Mouse (Mus musculus) small intestine, adult 2 months (tissue): ENCODE measurements around the gene 4933402D24Rik. TPM values are rescaled to one million over a fixed set of nuclear protein-coding genes. Genes with fewer than 3 reads are reported as not detected.

Experiments used
- H3K27ac ChIP-seq: fragments of 200-500 bp; 2 replicates; pipeline ENCODE4 v1.5.1; 2012; ENCODE audit warnings: low read depth, low read length, control low read depth, inconsistent platforms; ENCODE audit not compliant: insufficient read depth
- H3K27me3 ChIP-seq: fragments of 200-500 bp; 2 replicates; pipeline ENCODE4 v1.6.1; 2012; ENCODE audit warnings: mild to moderate bottlenecking, moderate library complexity, low read length, inconsistent platforms; ENCODE audit not compliant: control insufficient read depth, insufficient read depth
- H3K36me3 ChIP-seq: fragments of 200-500 bp; 2 replicates; pipeline ENCODE4 v1.6.1; 2012; ENCODE audit warnings: mild to moderate bottlenecking, low read length, control low read depth, inconsistent platforms; ENCODE audit not compliant: control insufficient read depth, insufficient read depth
- H3K4me1 ChIP-seq: fragments of 200-500 bp; 2 replicates; pipeline ENCODE4 v1.6.1; 2012; ENCODE audit warnings: low read length, inconsistent platforms, mixed read lengths; ENCODE audit not compliant: control insufficient read depth, insufficient read depth, insufficient read length
- H3K4me3 ChIP-seq: fragments of 200-500 bp; 2 replicates; pipeline ENCODE4 v1.5.1; 2012; ENCODE audit warnings: low read depth, mild to moderate bottlenecking, control low read depth, inconsistent platforms, low read length, moderate library complexity
- CTCF ChIP-seq: fragments of 200-500 bp; IDR thresholded peaks from 2 replicates; pipeline ENCODE4 v1.5.1; 2012; ENCODE audit warnings: low read depth, mild to moderate bottlenecking, control low read depth, inconsistent platforms, low read length, moderate library complexity, mixed read lengths; ENCODE audit not compliant: insufficient replicate concordance, insufficient read length; ENCODE audit errors: extremely low read depth
- POLR2A ChIP-seq: fragments of 200-500 bp; IDR thresholded peaks from 2 replicates; pipeline ENCODE4 v1.6.1; 2012; ENCODE audit warnings: low read depth, mild to moderate bottlenecking, control low read depth, inconsistent platforms, low read length, moderate library complexity
- WGBS: fragments of 180-500 bp; shearing (Covaris S2); methylation state at CpG from one replicate; pipeline ENCODE4 v1.1.7; 2018; 5-methylcytosine and 5-hydroxymethylcytosine counted together
- polyA plus RNA-seq: library from polyadenylated mRNA; depleted of rRNA; stranded (reverse); fragments of >200 nt; gene quantifications from 2 replicates; pipeline ENCODE4 v1.2.3, GENCODE M21; 2012

4933402D24Rik gene
- polyA plus RNA-seq, 1 experiment = not detected

DNA sequence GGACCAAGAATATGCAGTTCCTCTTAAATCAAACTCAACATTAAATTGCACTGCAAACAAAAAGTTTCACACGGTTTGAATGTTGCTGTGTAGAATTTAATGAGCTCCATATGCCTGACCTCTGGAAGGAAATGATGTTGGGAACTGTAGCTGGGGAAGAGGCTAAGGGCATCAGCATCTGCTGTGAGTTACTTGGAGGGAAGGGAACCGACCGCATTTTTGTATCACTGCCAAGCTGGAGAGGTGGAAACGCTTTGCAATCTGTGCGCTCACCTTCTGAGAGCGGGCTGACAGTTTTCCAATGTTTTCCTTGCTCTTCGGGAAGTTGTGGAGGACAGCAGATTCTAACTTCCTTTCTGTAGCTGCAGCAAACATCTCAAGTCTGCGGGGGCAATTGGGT, 955 bp downstream of the 4933402D24Rik start:
- H3K4me1 ChIP-seq = no peaks in the 10 kb centered on the region
- H3K4me3 ChIP-seq = no peak overlapping the region
- TF ChIP-seq CTCF = no peak
- TF ChIP-seq POLR2A = no peak
- H3K27me3 ChIP-seq = no peaks in the 10 kb centered on the region
- no peaks in the 10 kb centered on the region for H3K36me3 ChIP-seq
- H3K27ac ChIP-seq = no peak overlapping the region
- whole genome bisulfite sequencing = 65% methylated on average over 8 of the region's 8 CpGs

DNA sequence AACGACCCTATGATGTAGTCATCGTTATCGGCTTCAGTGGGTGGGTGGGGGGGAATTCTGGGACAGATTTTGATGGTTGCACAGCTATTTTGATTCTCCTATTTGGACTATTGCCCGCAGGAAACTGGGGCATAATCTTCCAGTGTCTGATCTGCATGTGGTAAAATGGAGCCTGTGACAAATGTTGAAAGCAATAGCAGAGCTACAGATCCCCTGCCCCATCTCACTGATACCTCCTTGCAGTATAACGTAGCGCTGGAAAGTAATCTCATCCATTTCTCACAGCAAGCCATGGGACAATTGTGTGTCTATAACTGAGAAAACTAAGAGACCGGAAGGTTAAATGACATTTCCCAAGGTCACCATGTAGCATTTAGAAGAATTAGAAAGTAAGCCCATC, 4.7 kb downstream of the 4933402D24Rik start:
- WGBS = 80% methylated on average over 7 of the region's 7 CpGs

DNA sequence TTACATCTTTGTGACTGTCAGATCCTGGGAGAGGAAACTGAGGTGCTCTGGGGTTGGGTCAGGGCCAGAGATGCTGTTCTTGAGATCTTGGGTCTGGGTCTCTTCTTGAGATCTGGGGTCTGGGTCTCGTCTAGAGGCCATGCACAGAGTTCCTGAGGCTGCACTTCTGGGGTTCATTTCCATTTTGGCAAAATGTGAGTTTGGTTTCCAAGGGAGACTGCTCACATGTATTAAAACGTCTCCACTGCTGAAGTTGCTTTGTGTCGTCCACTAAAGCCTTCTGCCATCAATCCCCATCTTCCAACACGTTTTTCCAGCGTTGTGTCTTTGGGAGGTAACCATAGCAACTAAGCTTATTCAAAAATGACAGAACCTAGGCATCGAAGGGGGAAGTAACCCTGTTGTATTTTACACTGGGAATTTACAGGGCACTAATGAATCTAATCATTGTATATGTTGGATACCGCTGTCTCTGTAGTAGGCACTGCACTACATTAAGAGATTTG, 5.1 kb downstream of the 4933402D24Rik start:
- H3K4me1 ChIP-seq = no peaks in the 10 kb centered on the region
- H3K27ac ChIP-seq = no peak overlapping the region
- no peak overlapping the region for H3K4me3 ChIP-seq
- H3K36me3 ChIP-seq = no peaks in the 10 kb centered on the region
- TF ChIP-seq POLR2A (no peak), CTCF (no peak)
- no peaks in the 10 kb centered on the region for H3K27me3 ChIP-seq
- WGBS = 55% methylated on average over 7 of the region's 7 CpGs

More for the DNA sequence above, 4.7 kb downstream of the 4933402D24Rik start:
- Histone ChIP-seq H3K4me3 (no peak overlapping the region), H3K4me1 (no peaks in the 10 kb centered on the region), H3K36me3 (no peaks in the 10 kb centered on the region), H3K27ac (no peak overlapping the region), H3K27me3 (no peaks in the 10 kb centered on the region)
- TF ChIP-seq CTCF = no peak
- no peak for TF ChIP-seq POLR2A

DNA sequence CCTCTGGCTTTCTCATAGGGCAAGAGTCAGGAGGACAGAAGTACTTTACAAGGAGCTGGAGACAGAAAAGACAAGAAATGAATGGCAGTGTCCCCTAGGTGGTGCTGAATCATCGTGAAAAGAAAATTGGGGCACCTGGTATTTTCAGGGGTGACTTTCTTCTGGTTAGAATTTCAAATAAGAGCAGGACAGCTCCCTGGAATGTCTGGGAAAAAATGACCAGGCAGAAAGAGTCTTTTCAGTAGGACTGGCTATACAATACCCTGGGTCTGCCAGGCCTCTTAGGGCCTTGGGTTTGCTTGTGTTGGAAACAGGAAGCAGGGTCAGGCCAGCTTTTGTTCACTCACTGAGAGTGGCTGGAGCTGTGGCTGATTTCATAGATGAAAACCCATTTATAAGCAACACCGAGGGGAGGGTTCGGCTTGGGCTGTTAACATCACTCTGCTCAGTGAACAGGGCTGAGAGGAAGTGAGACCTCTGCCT, 5.8 kb downstream of the 4933402D24Rik start:
- no peaks in the 10 kb centered on the region for H3K4me1 ChIP-seq
- H3K4me3 ChIP-seq = no peak overlapping the region
- no peaks in the 10 kb centered on the region for H3K36me3 ChIP-seq
- H3K27ac ChIP-seq = no peak overlapping the region
- TF ChIP-seq POLR2A (no peak), CTCF (no peak)
- no peaks in the 10 kb centered on the region for H3K27me3 ChIP-seq
- 34% methylated on average over 3 of the region's 3 CpGs for WGBS

DNA sequence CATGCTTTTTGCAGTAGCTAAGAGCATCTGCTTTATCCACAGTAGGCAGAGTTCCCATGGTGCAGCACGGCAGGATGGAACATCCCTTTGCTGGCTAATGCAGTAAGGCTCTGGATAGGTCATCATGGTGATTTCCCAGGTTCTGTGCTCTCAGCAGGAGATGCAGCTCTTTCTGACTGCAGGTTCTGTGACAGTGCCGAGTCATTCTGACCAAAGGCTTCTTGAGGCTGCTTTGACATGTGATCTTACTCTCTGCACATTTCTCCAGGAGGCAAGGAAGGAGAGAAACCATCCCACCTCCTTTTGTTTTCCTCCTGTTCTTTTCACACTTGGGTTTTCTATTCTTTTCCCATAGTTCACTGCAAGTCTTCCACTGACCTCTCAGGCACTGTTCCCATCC, 13.1 kb downstream of the 4933402D24Rik start:
- Histone ChIP-seq H3K4me1 (no peaks in the 10 kb centered on the region), H3K36me3 (peaks cover 15% of the 10 kb centered on the region), H3K4me3 (no peak overlapping the region), H3K27ac (no peak overlapping the region), H3K27me3 (no peaks in the 10 kb centered on the region)
- WGBS = 61% methylated on average over 2 of the region's 2 CpGs
- no peak for TF ChIP-seq POLR2A
- TF ChIP-seq CTCF = no peak

DNA sequence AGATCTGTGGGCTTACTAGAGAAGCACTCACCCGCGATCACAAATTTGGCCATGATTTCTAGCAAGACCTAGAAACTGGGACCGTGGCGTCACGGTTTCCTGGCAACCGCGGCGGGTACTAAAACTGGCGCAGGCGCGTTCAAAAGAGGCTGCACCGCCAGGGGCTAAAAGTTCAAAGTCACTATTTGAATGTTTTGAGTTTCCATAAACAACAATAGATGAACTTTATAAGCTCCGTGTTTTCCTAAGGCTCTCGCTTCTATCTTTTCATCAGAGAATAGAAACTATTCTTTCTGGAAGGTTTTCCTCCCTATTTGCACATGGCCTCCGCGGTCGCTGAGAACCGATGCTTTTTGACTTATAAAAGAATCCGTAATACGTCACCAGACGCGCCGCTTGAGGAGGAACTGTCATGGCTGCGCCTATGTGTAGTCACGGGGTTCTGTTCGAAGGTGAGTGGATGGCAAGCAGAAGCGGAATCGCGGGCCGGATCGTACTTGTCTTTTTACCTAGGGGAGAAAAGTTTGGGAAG, 38.8 kb downstream of the 4933402D24Rik start, which contains the start of the genes Mdh1b and Fastkd2:
Gene Mdh1b, minus strand, starts transcription at position 79 of the 532 bp plus-strand sequence.
Gene Fastkd2, plus strand, starts transcription at position 375 of the 532 bp plus-strand sequence.
- no peak within 1 kb of the TSS for H3K27ac ChIP-seq
- under 1% methylated on average over 31 of the region's 31 CpGs for WGBS

DNA sequence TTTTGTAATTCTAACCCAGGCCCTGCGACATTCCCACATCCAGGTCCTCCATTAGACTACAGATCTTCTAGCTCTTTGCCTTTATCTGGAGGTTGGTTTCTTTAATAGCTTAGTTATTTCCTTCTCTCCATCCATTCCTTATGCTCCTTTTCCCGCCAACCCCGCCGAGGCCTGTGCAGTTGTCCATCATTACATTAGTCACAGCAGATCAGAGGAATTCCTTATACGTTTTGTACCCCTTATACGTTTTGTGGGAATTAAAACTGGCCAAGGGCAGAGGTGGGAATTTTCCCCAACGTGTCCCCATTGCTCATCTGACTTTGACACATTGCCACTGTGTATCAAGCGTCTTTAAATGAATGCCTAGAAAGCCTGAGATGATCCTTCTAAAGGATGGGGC, 39.3 kb downstream of the 4933402D24Rik start:
- Histone ChIP-seq H3K27ac (no peak overlapping the region), H3K4me3 (peak overlapping the region; percentile 95; the same call in 1 of the 2 replicates), H3K27me3 (no peaks in the 10 kb centered on the region), H3K36me3 (no peaks in the 10 kb centered on the region), H3K4me1 (peaks cover 5% of the 10 kb centered on the region)
- no peak for TF ChIP-seq CTCF
- TF ChIP-seq POLR2A = no peak
- 56% methylated on average over 8 of the region's 8 CpGs for WGBS

More for the DNA sequence above, 38.8 kb downstream of the 4933402D24Rik start, which contains the start of the genes Mdh1b and Fastkd2:
- no peak; the same call in 1 of the 2 replicates for TF ChIP-seq POLR2A
- TF ChIP-seq CTCF = peak; percentile 35; the same call in 1 of the 2 replicates
- Histone ChIP-seq H3K27me3 (no peaks in the 10 kb centered on the region), H3K4me3 (peak within 1 kb of the TSS; percentile 95), H3K36me3 (no peaks in the 10 kb centered on the region), H3K4me1 (peaks cover 5% of the 10 kb centered on the region)

DNA sequence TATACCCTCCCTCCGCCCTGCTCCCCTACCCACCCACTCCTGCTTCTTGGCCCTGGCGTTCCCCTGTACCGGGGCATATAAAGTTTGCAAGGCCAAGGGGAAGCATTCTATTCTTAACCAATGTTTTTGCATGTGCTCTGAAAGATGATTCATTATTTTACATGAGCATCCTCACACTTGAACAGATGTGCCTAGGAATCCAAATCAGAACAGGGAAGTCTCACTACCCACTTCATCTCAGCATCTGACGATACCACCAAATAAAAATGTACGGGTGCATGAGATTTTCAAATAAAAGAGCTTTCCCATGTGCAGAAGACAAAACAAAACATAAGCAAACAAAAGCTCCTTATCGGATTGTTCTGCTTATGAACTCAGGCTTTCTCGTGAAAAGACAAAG, 48.9 kb downstream of the 4933402D24Rik start:
- H3K27me3 ChIP-seq = no peaks in the 10 kb centered on the region
- 76% methylated on average over 7 of the region's 7 CpGs for WGBS
- H3K27ac ChIP-seq = no peak overlapping the region
- H3K36me3 ChIP-seq = no peaks in the 10 kb centered on the region
- no peaks in the 10 kb centered on the region for H3K4me1 ChIP-seq
- TF ChIP-seq POLR2A = no peak
- TF ChIP-seq CTCF = no peak
- H3K4me3 ChIP-seq = no peak overlapping the region
